Comparison of ENCODE assay signal across 15 mouse cellular contexts in the genomic region with DNA sequence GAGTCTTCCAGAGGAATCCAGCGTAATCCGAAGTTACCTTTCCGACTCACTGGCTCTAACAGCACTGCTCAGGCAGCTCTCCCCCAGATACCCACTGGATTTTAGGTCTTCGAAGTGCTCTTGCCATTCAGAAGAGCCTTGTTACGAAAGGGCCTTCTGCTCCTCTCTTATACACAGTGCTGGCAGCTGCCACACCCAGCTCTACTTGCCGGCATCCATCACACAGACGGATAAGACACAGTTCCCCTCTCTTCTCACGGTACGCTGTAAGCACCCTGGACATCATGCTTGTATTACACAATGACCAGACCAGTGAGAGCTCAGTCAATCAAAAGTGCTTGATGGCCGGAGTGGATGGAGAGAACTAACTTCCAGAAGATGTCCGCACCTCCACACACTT. TPM values are rescaled to one million over a fixed set of nuclear protein-coding genes. Genes with fewer than 3 reads are reported as not detected.
"Had no signal": no experiment of that assay in that cellular context is flagged by ENCODE, and none has a peak within 500 bp of the region (broad histone marks: within the 10 kb centered on the region; RNA-seq: fewer than 3 reads in every experiment).

No protein-coding gene starts in this region.

- H3K27ac ChIP-seq: layer of hippocampus, adult 2 months; limb, embryonic 13.5 days; liver, embryonic 14.5 days; midbrain, embryonic 13.5 days; stomach, postnatal 0 days had no signal

- H3K4me3 ChIP-seq: layer of hippocampus, adult 2 months; limb, embryonic 13.5 days; midbrain, embryonic 13.5 days had no signal

- H3K27me3 ChIP-seq: limb, embryonic 13.5 days; midbrain, embryonic 13.5 days had no signal

- H3K9me3 ChIP-seq: limb, embryonic 13.5 days; midbrain, embryonic 13.5 days had no signal

- DNase-seq: kidney, adult 11 months; kidney, adult 9 months; kidney, postnatal 10 days; kidney, postnatal 4 days; lung, adult 18-20 months; right cerebral cortex, adult 18-20 months; right cerebral cortex, postnatal 25 days; thymus, postnatal 14 days had no signal

- H3K9ac ChIP-seq: limb, embryonic 13.5 days; liver, embryonic 14.5 days; midbrain, embryonic 13.5 days had no signal

- H3K4me1 ChIP-seq: limb, embryonic 13.5 days; midbrain, embryonic 13.5 days had no signal

- ATAC-seq: midbrain, embryonic 13.5 days had no signal

- H3K4me2 ChIP-seq: limb, embryonic 13.5 days; midbrain, embryonic 13.5 days had no signal

RNA-seq across cellular contexts. Expression of a gene that starts 11.8 kb away (rescaled TPM):
- total RNA-seq: liver, adult 2 months; megakaryocyte-erythroid progenitor cell, adult 5-6 weeks had no signal
